In the genomic region with DNA sequence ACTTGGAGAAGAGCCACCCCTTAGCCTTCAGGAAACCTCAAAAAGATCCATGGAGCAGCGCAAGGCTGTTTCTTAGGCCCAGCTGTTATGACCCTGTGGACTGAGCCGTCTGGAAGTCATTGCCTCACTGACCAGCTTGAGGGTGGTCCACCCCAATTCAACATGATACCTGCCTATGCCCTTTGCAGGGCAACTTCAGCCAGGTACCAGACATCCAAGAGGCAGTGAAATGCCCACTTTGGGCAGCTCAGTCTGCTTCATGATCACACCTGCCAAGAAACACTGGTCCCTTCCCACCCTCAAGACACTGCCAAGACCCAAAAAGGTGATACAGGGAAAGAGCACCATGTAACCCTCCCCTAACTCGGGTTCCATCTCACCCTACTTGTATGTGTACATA, we compare ENCODE assay signal across 8 mouse cellular contexts. TPM values are rescaled to one million over a fixed set of nuclear protein-coding genes. Genes with fewer than 3 reads are reported as not detected.
DNase-seq lines count a peak whose midpoint lies in the region; ATAC-seq lines count a peak whose summit lies in the region.

No protein-coding gene starts in this region.

- H3K36me3 ChIP-seq in heart, embryonic 13.5 days: peaks cover 16% of the 10 kb centered on the region
- peaks cover 22% of the 10 kb centered on the region for H3K36me3 ChIP-seq in embryonic facial prominence, embryonic 10.5 days (replicated peaks)
- H3K36me3 ChIP-seq in hindbrain, embryonic 13.5 days: peaks cover 13% of the 10 kb centered on the region
- peaks cover 3% of the 10 kb centered on the region for H3K36me3 ChIP-seq in midbrain, embryonic 11.5 days (ENCODE audit: control insufficient read depth, insufficient read depth, low read length)

- 0 out of 2 replicates have a peak, but pooled peaks cover 5% of the 10 kb centered on the region for H3K27me3 ChIP-seq in heart, embryonic 13.5 days (replicated peaks)
- H3K27me3 ChIP-seq in embryonic facial prominence, embryonic 10.5 days (replicated peaks; ENCODE audit: low read depth, poor library complexity, severe bottlenecking): no peaks in the 10 kb centered on the region
- H3K27me3 ChIP-seq in hindbrain, embryonic 13.5 days: no peaks in the 10 kb centered on the region
- no peaks in the 10 kb centered on the region for H3K27me3 ChIP-seq in midbrain, embryonic 11.5 days (ENCODE audit: control insufficient read depth, insufficient read depth, low read length)

- H3K4me3 ChIP-seq in heart, embryonic 13.5 days: peak overlapping the region; percentile 92
- peak overlapping the region; percentile 97 for H3K4me3 ChIP-seq in embryonic facial prominence, embryonic 10.5 days
- peak overlapping the region; percentile 94 for H3K4me3 ChIP-seq in hindbrain, embryonic 13.5 days
- peak overlapping the region; percentile 82 for H3K4me3 ChIP-seq in midbrain, embryonic 11.5 days (ENCODE audit: low read depth, low read length)

- no peaks in the 10 kb centered on the region for H3K9me3 ChIP-seq in heart, embryonic 13.5 days
- no peaks in the 10 kb centered on the region for H3K9me3 ChIP-seq in embryonic facial prominence, embryonic 10.5 days
- no peaks in the 10 kb centered on the region for H3K9me3 ChIP-seq in hindbrain, embryonic 13.5 days
- no peaks in the 10 kb centered on the region for H3K9me3 ChIP-seq in midbrain, embryonic 11.5 days (ENCODE audit: control insufficient read depth, low read length)

- no peak overlapping the region for H3K9ac ChIP-seq in heart, embryonic 13.5 days
- peak overlapping the region; percentile 97 for H3K9ac ChIP-seq in hindbrain, embryonic 13.5 days
- H3K9ac ChIP-seq in midbrain, embryonic 11.5 days (ENCODE audit: low read length): peak overlapping the region; percentile 93

- whole genome bisulfite sequencing in heart, embryonic 13.5 days: 79% methylated on average over 3 of the region's 3 CpGs
- 66% methylated on average over 3 of the region's 3 CpGs for WGBS in embryonic facial prominence, embryonic 10.5 days
- 67% methylated on average over 3 of the region's 3 CpGs for WGBS in hindbrain, embryonic 13.5 days
- 66% methylated on average over 3 of the region's 3 CpGs for WGBS in midbrain, embryonic 11.5 days

- H3K27ac ChIP-seq in heart, embryonic 13.5 days (replicated peaks): no peak overlapping the region
- peak overlapping the region; percentile 98 for H3K27ac ChIP-seq in embryonic facial prominence, embryonic 10.5 days (replicated peaks)
- peak overlapping the region; percentile 96 for H3K27ac ChIP-seq in hindbrain, embryonic 13.5 days
- H3K27ac ChIP-seq in midbrain, embryonic 11.5 days (ENCODE audit: low read depth, low read length): peak overlapping the region; percentile 75; the same call in 1 of the 2 replicates

- peak overlapping the region; percentile 89 for H3K4me2 ChIP-seq in heart, embryonic 13.5 days
- H3K4me2 ChIP-seq in hindbrain, embryonic 13.5 days: peak overlapping the region; percentile 84
- peak overlapping the region; percentile 75 for H3K4me2 ChIP-seq in midbrain, embryonic 11.5 days

- peaks cover 15% of the 10 kb centered on the region for H3K4me1 ChIP-seq in heart, embryonic 13.5 days
- H3K4me1 ChIP-seq in embryonic facial prominence, embryonic 10.5 days: peaks cover 24% of the 10 kb centered on the region
- peaks cover 20% of the 10 kb centered on the region for H3K4me1 ChIP-seq in hindbrain, embryonic 13.5 days (replicated peaks)
- peaks cover 12% of the 10 kb centered on the region for H3K4me1 ChIP-seq in midbrain, embryonic 11.5 days (ENCODE audit: control insufficient read depth, insufficient read depth, low read length)

- ATAC-seq in heart, embryonic 13.5 days (ENCODE audit: extremely low read depth, insufficient number of reproducible peaks, low FRiP score, low TSS enrichment): no peak
- ATAC-seq in hindbrain, embryonic 13.5 days (ENCODE audit: low FRiP score): no peak
- ATAC-seq in midbrain, embryonic 11.5 days (ENCODE audit: low FRiP score): no peak

- DNase-seq in heart, adult 11 months: no peak
- no peak for DNase-seq in embryonic facial prominence, embryonic 10.5 days (ENCODE audit: low spot score)
- DNase-seq in midbrain, embryonic 11.5 days (ENCODE audit: low spot score, missing footprints): peak; percentile 89
- DNase-seq in ovary, adult 18-20 months (ENCODE audit: low spot score): no peak
- no peak for DNase-seq in B cell, adult 2 months
- DNase-seq in left cerebral cortex, adult 18-20 months (ENCODE audit: low spot score in 2 of 2): no peak

RNA-seq across cellular contexts. Expression of gene H1fx, which starts 1.7 kb away (rescaled TPM):
- polyA plus RNA-seq in heart, embryonic 13.5 days (2015; fragmentation: Nextera tagmentation; extraction: Ambion mirVana): 7.5 and 7.9 TPM in 2 replicates
- polyA plus RNA-seq in embryonic facial prominence, embryonic 10.5 days (2016; fragmentation: Nextera tagmentation; extraction: Ambion mirVana): 29.2 and 35.8 TPM in 2 replicates
- polyA plus RNA-seq in hindbrain, embryonic 13.5 days (2015; fragmentation: Nextera tagmentation; extraction: Ambion mirVana): 18.4 and 20.2 TPM in 2 replicates
- 74.7 and 106 TPM in 2 replicates for polyA plus RNA-seq in midbrain, embryonic 11.5 days (2014; fragmentation: Nextera tagmentation; extraction: Ambion mirVana)
- 10 to 100 TPM; 55.5 to 61.6 TPM for total RNA-seq in left cerebral cortex, adult 18-20 months (2021)
